Mouse (Mus musculus): Measurements from ENCODE around the gene Clpb.
A peak's percentile ranks its signal among the peaks of the same experiment; 100 is the strongest.

Clpb gene

GRCm38 (mm10) chr7:101821571-101822501 is 158.4 kb downstream of the Clpb start:
- DNase-seq (ENCODE audit: low spot score) = no peak

DNA sequence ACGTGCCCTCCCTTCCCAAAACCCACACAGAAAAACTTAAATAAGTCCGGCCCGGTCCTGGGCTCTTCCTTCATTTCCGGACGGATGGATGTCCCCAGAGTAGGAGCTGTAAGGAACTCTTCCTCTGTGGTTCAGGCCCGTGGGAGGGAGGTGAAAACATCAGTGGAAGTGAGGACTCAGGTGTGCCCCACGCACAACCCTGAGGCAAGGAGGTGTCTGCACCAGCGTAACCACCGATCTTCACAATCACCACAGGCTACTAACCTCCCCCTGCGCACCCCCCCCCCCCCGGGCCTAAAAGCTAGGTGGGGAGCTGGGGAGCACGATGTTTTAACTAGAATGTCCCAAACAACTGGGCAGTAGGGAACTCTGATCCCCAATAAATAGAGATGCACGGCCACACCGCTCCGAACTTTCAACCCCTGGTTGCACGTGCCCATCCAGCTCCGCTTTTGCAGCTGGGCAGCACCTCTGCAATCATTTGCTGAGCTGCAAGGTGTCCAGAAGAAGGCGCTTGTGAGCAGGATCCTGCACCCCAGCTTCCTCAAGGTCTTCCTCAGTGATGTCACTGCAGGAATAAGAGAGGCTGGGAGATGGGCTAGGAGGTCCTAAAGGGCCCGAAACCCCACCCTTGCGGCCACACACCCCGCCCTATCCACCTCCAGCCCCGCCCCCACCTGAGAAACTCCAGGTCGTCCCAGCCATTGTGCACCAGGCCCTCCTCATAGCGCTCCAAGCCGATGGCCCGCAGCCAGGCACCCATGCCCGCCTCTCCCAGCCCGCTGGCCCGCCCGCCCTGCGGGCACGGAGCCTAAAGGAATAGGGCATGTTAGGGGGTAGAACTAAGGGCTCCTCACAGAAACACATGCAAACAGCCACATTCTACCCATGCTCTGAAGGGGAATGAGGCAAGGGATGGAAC is 159.7 kb downstream of the Clpb start:
- DNase-seq (ENCODE audit: low spot score) = no peak

DNA sequence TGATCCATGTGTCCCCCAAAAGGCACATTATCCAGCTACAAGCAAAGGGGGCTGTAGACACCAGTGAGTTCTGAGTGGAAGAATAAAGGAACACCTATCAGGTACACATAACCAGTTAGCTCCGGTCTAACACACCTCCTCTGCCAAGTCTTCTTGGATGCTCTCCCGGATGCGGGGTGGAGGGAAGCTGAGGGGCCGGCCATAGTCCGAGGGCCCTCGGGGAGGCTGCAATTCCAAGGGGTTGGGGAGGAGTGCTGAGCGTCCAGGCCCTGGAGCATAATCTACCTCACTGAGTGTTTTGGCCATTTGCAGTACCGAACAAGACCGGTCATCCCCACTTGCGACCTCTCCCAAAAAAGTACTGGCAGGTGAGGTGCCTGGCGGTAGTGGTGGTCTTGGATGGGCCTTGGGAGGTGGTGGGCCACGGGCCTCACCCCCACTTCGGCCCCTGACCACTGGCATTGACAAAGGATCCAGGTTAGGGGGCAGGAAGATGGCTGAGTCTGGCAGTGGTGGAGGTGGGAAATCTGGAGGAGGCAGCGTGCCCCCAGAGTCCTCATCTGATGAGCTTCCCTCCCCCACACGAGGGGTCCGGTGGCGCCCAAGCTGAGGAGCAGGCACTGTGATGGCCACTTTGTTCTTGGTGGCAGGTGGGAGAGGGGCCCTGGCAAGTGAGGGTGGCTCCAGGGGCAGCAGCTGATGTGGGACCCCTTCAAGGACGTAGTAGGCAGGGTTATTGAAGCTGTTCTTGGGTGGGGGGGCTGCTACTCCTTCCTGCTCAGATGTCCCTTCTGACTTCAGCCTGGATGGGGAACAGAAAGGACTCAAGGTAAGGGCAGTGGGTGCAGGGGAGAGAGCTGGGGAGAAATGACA is 160.6 kb downstream of the Clpb start:
- DNase-seq (ENCODE audit: low spot score) = no peak

DNA sequence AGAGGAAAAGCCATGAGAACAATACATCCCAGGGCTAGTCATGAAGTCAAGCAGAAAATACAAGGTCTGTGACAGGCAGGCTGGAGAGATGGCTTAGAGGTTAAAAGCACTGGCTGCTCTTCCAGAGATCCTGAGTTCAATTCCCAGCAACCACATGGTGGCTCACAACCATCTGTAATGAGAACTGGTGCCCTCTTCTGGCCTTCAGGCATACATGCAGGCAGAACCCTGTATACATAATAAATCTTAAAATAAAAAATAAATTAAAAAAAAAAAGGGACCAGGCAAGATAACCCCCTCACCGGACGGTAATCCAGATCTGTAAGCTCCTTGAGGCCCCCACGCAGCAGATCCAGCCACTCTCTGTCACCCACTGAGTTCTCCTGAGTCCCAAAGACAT is 166.9 kb downstream of the Clpb start:
- no peak for DNase-seq (ENCODE audit: low spot score)

- no peak for DNase-seq (ENCODE audit: low spot score)
These were observed 168.0 kb downstream of the Clpb start for GRCm38 (mm10) chr7:101831437-101831836.

DNA sequence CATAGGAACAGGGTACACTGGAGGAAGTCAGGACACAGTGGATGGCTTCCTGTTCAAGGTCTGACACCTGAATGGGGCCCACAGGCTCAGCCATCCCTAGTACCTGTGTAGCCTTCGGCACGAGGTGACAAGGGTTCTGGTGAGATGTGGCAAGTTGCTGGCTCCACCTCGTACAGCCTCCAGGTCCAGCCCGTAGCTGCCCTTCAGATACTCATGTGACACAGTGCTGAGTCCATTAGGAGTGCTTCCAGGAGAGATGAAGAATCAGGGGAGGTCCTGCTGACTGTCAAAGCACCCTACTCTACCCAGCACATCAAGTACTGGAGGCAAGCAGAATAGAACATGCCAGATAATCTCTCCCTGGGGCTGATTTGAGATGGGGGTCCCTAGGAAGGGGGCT is 168.9 kb downstream of the Clpb start:
- DNase-seq (ENCODE audit: low spot score) = no peak

DNA sequence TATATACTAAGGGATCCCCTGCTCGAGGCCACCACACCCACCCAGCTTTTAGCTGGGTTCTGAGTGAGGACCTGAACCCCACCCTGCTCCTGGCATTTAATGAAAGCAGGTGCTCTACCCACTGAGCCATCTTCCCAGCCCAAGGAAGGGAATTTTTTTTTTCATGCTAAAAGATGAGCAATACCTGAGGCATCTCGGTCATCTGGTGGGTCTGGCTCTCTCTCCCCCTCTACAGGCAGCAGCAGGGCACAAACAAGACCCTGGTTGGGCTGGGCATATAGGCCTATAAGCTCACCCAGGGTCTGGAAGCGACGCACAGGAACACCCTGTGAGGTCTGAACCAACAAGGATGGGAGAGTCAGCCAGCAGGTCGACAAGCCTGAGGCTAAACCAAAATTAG is 169.9 kb downstream of the Clpb start:
- DNase-seq (ENCODE audit: low spot score) = no peak

GRCm38 (mm10) chr7:101833916-101834584 is 170.6 kb downstream of the Clpb start:
- DNase-seq (ENCODE audit: low spot score) = no peak

DNA sequence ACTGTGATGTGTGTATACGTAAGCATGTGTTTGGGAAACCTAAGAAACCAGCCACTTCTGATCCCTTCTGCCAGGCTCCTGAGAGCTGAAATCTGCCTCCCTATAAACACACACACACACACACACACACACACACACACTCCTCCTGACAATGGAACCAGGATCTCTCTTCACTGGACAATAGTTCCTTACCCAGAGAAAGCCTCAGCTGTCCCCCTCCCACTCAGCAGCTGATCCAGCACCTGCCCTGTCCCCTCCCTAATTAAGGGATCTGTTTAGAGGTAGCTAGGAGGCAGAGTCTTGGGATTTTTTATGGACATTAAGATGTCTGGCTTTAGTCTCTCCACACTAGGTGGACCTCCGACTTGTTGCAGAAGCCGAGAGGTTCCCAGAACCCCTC is 171.5 kb downstream of the Clpb start:
- no peak for DNase-seq (ENCODE audit: low spot score)

DNA sequence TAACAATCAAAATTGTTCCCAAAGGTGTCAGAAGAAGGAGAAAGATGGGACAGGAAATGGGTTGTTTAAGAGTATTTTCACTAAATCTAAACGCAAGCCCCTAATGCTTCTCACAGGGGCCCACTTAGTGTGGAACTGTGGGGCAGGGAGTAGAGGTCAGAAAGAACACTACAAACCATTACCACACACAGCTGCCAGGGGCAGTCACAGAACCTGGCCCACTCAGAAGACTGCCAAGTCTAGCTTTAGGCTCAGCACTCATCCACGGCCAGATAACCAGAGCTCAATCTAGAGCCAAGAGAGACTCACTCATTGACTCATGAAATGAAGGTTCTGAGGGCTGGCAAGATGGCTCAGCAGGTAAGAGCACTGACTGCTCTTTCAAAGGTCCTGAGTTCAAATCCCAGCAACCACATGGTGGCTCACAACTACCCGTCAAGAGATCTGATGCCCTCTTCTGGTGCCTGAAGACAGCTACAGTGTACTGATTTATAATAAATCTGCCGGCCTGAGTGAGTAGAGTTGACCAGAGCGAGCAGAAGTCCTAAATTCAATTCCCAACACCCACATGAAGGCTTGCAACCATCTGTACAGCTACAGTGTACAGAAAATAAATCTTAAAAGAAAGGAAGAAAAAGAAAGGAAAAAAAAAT is 172.2 kb downstream of the Clpb start:
- no peak for DNase-seq (ENCODE audit: low spot score)

DNA sequence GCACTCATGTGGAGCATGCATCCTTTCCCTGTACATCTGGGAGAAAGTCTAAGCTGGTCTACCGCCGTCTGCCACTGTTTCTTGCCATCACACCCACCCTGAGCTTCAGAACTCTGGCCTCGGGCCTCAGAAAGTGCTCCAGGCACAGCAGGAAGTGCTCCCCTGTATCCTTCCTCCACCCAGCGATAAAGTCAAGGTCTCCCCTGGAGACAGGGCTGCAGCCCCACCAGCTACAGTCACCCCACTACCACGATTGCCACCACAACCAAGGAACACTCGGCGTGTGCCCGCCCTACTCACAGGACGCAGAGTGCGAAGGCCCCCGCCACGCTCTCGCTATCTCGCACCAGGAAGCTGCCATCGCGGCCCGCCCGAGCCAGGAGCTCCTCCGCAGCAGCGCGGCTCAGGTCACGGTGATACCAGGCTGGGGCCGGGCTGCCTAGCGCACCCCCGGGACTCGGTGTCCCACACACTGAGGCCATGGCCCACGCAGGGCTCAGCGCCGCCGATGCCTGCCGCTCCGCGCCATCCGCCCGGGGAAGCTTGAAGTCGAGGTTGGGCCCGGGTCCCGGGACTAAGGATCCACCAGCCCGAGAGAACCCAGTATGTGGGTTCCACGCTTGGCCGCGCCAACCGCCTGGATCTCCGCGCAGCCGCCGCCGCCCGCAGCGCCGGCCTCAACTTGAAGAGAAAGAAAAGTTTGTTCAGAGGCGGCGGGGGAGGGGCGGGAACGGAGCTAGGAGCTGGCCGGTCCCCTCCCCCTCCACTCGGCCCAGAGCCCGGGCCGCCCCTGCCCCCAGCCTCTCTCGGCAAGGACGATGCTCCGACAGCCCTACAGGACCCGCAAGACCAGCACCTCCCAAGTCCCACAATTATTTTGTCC is 173.1 kb downstream of the Clpb start:
- DNase-seq (ENCODE audit: low spot score) = peak; percentile 53

GRCm38 (mm10) chr7:101837154-101837605 is 173.7 kb downstream of the Clpb start:
- DNase-seq (ENCODE audit: low spot score) = no peak

DNA sequence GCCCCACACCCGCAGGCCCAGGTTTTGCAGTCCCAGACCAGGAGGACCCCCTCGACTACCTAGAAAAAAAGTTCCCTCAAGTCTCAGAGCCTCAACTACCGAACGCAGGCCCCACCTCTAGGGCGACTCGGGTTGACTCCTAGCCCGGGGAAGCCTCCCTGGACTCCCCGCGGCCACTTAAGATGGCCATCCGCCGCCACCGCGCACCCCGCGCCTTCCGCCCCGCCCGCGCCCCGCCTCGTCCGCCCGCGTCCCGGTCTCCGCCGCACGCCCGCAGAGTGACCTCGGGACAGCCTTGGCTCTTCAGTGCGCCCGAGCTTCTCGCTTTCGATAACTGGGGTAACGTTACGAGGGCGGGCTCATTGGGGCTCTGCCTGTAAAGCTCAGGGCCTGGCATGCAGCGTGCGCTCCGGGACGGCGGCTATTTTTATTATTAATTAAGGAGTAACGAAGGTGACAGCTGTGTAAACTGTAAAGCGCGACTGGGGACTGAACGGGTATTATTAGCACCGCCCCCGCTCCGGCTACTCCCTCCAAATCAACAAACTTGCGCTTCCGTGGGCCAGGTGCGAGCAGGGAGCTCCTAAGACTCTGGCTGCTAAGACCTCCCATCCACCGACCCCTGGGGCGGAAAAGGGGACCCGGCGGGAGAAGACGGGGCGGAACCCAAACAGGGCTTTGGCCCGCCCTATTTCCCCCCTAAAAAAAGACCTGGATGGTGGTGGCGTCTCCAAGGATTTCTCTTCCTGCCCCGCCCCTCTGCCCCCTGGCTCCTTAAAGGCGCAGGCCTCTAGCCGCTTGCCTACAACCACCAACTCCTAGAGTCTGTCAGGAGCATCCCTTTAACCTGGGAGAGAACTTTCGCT is 174.4 kb downstream of the Clpb start, which contains the start of gene Inppl1:
Gene Inppl1 (minus strand): TSS at position 624 of the 866 bp plus-strand sequence.
- peak; percentile 72 for DNase-seq (ENCODE audit: low spot score)

DNA sequence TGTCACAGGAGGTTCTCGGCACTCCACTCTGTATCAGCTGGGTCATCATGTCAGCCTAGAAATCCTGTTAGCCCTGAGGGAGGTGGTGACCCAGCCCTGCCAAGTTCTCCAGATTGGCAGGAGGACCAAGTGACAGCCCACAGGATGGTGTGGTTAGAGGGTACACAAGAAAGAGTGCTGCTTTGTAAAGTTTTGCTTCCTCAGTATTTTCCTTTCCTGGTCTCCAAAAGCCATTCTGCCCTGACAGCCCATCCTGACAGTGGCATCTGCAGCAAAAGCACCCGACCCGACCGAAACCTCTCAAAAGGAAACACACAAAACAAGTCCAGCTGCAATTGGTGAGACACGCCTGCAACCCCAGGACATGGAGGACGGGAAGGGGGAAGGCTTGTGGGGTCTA is 180.8 kb downstream of the Clpb start:
- DNase-seq (ENCODE audit: low spot score) = no peak

Data from ovary, postnatal 14 days (tissue).